Mouse (Mus musculus) heart, adult 2 months (tissue): ENCODE data around the gene Ccdc137.

Experiments used
- EP300 ChIP-seq: fragments of 200-500 bp; IDR thresholded peaks from 2 replicates; pipeline ENCODE4 v1.6.1; 2011; ENCODE audit warnings: low read depth, low read length, control low read depth; ENCODE audit not compliant: insufficient read depth
- POLR2A ChIP-seq: fragments of 200-500 bp; IDR thresholded peaks from 2 replicates; pipeline ENCODE4 v1.6.1; 2011; ENCODE audit warnings: mild to moderate bottlenecking, low read depth, low read length, control low read depth; ENCODE audit not compliant: insufficient read depth

GRCm38 (mm10) chr11:120444106-120444505, 13.8 kb upstream of the Ccdc137 start:
- TF ChIP-seq POLR2A (no peak), EP300 (no peak)
